Mouse (Mus musculus): ENCODE data around the gene Fam53a. TPM values are rescaled to one million over a fixed set of nuclear protein-coding genes. Genes with fewer than 3 reads are reported as not detected.

The Fam53a gene
- polyA plus RNA-seq, 1 experiment, result 31.4 TPM

- TF ChIP-seq CEBPB (IDR thresholded peaks at IDR 0.05; ENCODE audit: low read depth), result no peak
- no peak for TF ChIP-seq CTCF (IDR thresholded peaks at IDR 0.05; ENCODE audit: control insufficient read depth, insufficient read depth, insufficient read length)
- no peak for TF ChIP-seq FOSL1 (IDR thresholded peaks at IDR 0.05; ENCODE audit: insufficient read depth, low read length, poor library complexity, severe bottlenecking)
- no peak for TF ChIP-seq USF1 (IDR thresholded peaks at IDR 0.05; ENCODE audit: low read depth)
- TF ChIP-seq MYOD1 (IDR thresholded peaks at IDR 0.05; ENCODE audit: control insufficient read depth, insufficient read length, low read depth), result no peak
- TF ChIP-seq MAX (IDR thresholded peaks at IDR 0.05), result no peak
- no peak for TF ChIP-seq MYOG (IDR thresholded peaks at IDR 0.05; ENCODE audit: control insufficient read depth, extremely low read depth, insufficient read length)
- H3K36me3 ChIP-seq (ENCODE audit: control insufficient read depth, insufficient read depth), result no peaks in the 10 kb centered on the region
- no peak overlapping the region for H3ac ChIP-seq (ENCODE audit: control insufficient read depth, insufficient read length, low read depth)
- H3K79me2 ChIP-seq (ENCODE audit: control insufficient read depth, insufficient read depth), result no peaks in the 10 kb centered on the region
- peaks cover 5% of the 10 kb centered on the region for H3K27me3 ChIP-seq (ENCODE audit: control insufficient read depth, insufficient read depth, insufficient read length)
- H3K79me3 ChIP-seq (ENCODE audit: low read depth), result no peaks in the 10 kb centered on the region
- no peak overlapping the region for H3K4me3 ChIP-seq (ENCODE audit: insufficient read depth, poor library complexity, severe bottlenecking)
These were observed 35.8 kb downstream of the Fam53a start for GRCm38 (mm10) chr5:33593620-33594019.

DNA sequence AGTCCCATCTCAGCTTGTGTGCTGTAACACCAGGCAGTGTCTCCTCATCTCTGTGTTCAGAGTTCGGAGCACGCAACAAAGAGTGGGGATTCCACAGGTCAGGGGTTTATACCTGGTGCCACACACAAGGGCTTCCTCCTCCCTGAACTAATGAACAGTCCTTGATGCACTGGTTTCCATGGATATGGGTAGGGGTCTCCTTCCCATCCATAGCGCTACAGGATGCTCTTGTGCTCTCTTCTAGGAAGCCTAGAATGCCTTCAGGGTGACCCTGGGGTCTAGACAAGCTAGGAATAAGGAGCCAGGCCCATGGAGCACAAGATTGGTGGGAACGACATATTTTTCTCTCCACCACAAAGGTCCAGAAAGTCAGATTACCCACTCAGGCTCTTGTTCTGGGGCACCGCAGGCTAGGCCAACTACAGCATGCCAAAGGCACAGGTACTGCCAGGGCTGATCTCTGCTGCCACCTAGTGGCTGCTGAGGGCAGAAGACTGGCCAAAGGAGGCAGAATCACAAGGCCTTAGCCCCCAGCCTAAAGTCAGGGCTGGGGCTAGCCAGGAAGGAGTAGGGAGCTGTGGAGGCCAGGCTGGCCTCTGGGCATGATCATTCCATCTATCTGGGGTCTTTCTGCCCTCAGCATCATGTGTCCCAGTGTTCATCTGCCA, 40.1 kb downstream of the Fam53a start:
- no peak overlapping the region for H3ac ChIP-seq (ENCODE audit: control insufficient read depth, insufficient read length, low read depth)
- TF ChIP-seq USF1 (IDR thresholded peaks at IDR 0.05; ENCODE audit: low read depth) (no peak), CTCF (IDR thresholded peaks at IDR 0.05; ENCODE audit: control insufficient read depth, insufficient read depth, insufficient read length) (peak; percentile 91), MYOD1 (IDR thresholded peaks at IDR 0.05; ENCODE audit: control insufficient read depth, insufficient read length, low read depth) (no peak), FOSL1 (IDR thresholded peaks at IDR 0.05; ENCODE audit: insufficient read depth, low read length, poor library complexity, severe bottlenecking) (no peak)
- no peaks in the 10 kb centered on the region for H3K79me2 ChIP-seq (ENCODE audit: control insufficient read depth, insufficient read depth)
- no peaks in the 10 kb centered on the region for H3K79me3 ChIP-seq (ENCODE audit: low read depth)
- no peak overlapping the region for H3K4me3 ChIP-seq (ENCODE audit: insufficient read depth, poor library complexity, severe bottlenecking)
- no peaks in the 10 kb centered on the region for H3K36me3 ChIP-seq (ENCODE audit: control insufficient read depth, insufficient read depth)
- H3K27me3 ChIP-seq (ENCODE audit: control insufficient read depth, insufficient read depth, insufficient read length), result peaks cover 31% of the 10 kb centered on the region

DNA sequence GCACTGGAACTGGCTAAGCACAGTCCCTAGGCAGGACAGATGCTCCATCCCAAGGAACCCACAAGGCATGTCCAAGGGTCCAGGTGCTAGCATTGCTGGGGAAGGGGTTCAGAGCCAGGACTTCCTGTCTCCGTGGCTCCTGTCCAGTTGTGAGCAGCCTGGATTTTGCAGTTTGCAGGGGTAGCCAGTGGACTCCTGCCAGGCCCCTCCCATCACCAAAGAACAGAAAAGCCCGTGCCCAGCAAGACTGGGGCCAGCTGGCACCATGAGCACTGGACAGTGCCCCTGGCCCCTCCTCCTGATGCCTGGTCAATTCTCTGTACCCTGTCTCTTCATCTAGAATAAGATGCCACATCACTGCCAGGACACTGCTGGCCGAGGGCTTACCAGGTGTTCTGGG, 41.4 kb downstream of the Fam53a start:
- peaks cover 37% of the 10 kb centered on the region for H3K27me3 ChIP-seq (ENCODE audit: control insufficient read depth, insufficient read depth, insufficient read length)
- no peak for TF ChIP-seq MYOD1 (IDR thresholded peaks at IDR 0.05; ENCODE audit: control insufficient read depth, insufficient read length, low read depth)
- TF ChIP-seq MYOG (IDR thresholded peaks at IDR 0.05; ENCODE audit: control insufficient read depth, extremely low read depth, insufficient read length), result no peak
- no peak for TF ChIP-seq USF1 (IDR thresholded peaks at IDR 0.05; ENCODE audit: low read depth)
- TF ChIP-seq CEBPB (IDR thresholded peaks at IDR 0.05; ENCODE audit: low read depth), result no peak
- no peak for TF ChIP-seq CTCF (IDR thresholded peaks at IDR 0.05; ENCODE audit: control insufficient read depth, insufficient read depth, insufficient read length)
- TF ChIP-seq MAX (IDR thresholded peaks at IDR 0.05), result no peak
- no peak for TF ChIP-seq FOSL1 (IDR thresholded peaks at IDR 0.05; ENCODE audit: insufficient read depth, low read length, poor library complexity, severe bottlenecking)
- no peaks in the 10 kb centered on the region for H3K79me3 ChIP-seq (ENCODE audit: low read depth)
- no peak overlapping the region for H3ac ChIP-seq (ENCODE audit: control insufficient read depth, insufficient read length, low read depth)
- H3K36me3 ChIP-seq (ENCODE audit: control insufficient read depth, insufficient read depth), result no peaks in the 10 kb centered on the region
- no peaks in the 10 kb centered on the region for H3K79me2 ChIP-seq (ENCODE audit: control insufficient read depth, insufficient read depth)
- no peak overlapping the region for H3K4me3 ChIP-seq (ENCODE audit: insufficient read depth, poor library complexity, severe bottlenecking)

DNA sequence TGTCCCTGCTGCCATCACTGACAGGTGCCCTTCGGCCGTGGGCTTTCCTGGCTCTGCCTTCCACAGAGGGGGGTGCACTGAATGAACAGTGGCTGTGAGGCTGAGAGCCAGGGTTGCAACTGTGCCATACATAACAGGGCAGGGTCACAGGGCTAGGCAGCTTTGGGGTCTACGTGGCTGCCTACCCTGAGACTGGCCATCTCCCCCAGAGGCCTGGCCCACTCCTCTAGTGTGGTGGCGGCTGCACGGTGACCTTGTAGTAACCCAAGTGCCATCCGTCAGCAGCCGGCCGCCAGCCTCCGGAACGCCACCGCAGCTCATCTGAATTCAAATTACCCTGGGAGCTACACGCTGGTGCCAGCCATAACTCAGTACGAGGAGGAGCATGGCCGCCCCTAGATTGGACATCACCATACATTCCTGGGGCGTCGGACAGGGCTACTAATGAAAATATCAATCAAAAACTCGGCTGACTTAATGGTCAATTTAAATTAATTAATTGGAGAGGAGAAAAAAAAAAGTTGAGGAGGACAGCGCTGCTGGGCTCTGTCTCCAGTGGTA, 41.9 kb downstream of the Fam53a start:
- Histone ChIP-seq H3K79me3 (ENCODE audit: low read depth) (no peaks in the 10 kb centered on the region), H3ac (ENCODE audit: control insufficient read depth, insufficient read length, low read depth) (no peak overlapping the region), H3K79me2 (ENCODE audit: control insufficient read depth, insufficient read depth) (no peaks in the 10 kb centered on the region), H3K36me3 (ENCODE audit: control insufficient read depth, insufficient read depth) (no peaks in the 10 kb centered on the region), H3K27me3 (ENCODE audit: control insufficient read depth, insufficient read depth, insufficient read length) (peaks cover 37% of the 10 kb centered on the region), H3K4me3 (ENCODE audit: insufficient read depth, poor library complexity, severe bottlenecking) (no peak overlapping the region)
- TF ChIP-seq CEBPB (IDR thresholded peaks at IDR 0.05; ENCODE audit: low read depth) (no peak), MYOD1 (IDR thresholded peaks at IDR 0.05; ENCODE audit: control insufficient read depth, insufficient read length, low read depth) (no peak), MYOG (IDR thresholded peaks at IDR 0.05; ENCODE audit: control insufficient read depth, extremely low read depth, insufficient read length) (no peak), MAX (IDR thresholded peaks at IDR 0.05) (no peak), USF1 (IDR thresholded peaks at IDR 0.05; ENCODE audit: low read depth) (no peak), CTCF (IDR thresholded peaks at IDR 0.05; ENCODE audit: control insufficient read depth, insufficient read depth, insufficient read length) (no peak), FOSL1 (IDR thresholded peaks at IDR 0.05; ENCODE audit: insufficient read depth, low read length, poor library complexity, severe bottlenecking) (no peak)

DNA sequence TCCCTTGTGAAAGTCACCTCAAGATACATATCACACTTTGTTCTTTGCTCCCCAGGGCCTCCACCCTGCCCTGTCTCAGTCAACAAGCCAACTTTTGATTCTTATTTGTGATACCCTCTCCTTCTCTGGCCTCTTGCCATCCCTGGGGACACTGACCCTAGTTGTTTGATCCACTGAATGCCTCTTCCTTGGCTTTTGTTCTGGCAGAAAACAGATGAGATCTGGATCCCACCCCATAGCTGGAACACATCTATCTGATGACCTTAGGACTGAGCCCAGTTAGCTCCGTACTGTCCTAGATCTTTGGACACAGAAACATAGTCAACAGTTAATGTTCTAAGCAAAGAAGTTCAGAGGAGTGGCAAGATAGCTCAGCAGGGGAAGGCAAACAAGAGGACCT, 49.1 kb downstream of the Fam53a start:
- no peak overlapping the region for H3K4me3 ChIP-seq (ENCODE audit: insufficient read depth, poor library complexity, severe bottlenecking)
- no peaks in the 10 kb centered on the region for H3K79me3 ChIP-seq (ENCODE audit: low read depth)
- H3K27me3 ChIP-seq (ENCODE audit: control insufficient read depth, insufficient read depth, insufficient read length), result peaks cover 29% of the 10 kb centered on the region
- no peaks in the 10 kb centered on the region for H3K36me3 ChIP-seq (ENCODE audit: control insufficient read depth, insufficient read depth)
- no peak overlapping the region for H3ac ChIP-seq (ENCODE audit: control insufficient read depth, insufficient read length, low read depth)
- H3K79me2 ChIP-seq (ENCODE audit: control insufficient read depth, insufficient read depth), result no peaks in the 10 kb centered on the region
- TF ChIP-seq CTCF (IDR thresholded peaks at IDR 0.05; ENCODE audit: control insufficient read depth, insufficient read depth, insufficient read length), result no peak
- no peak for TF ChIP-seq FOSL1 (IDR thresholded peaks at IDR 0.05; ENCODE audit: insufficient read depth, low read length, poor library complexity, severe bottlenecking)
- no peak for TF ChIP-seq MYOG (IDR thresholded peaks at IDR 0.05; ENCODE audit: control insufficient read depth, extremely low read depth, insufficient read length)

DNA sequence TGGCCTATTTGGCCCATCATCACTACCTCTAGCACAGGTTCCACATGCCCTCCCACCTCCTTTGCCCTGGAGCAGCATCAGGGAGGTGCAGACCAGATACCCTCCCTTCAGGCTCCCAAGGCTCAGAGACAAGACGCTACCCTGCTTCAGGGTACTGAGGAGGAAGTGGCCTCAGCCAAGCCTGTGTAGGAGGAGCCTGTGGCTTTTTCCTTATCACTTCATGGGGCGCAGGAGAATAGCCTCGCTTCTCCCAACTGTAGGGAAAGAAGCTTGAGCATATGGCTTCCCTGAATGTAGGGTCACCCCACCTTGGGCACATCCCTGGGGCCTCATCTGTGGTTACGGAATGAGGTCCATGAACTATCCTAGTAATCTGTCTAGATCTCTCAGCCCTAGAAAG, 55.2 kb downstream of the Fam53a start:
- no peaks in the 10 kb centered on the region for H3K36me3 ChIP-seq (ENCODE audit: control insufficient read depth, insufficient read depth)
- TF ChIP-seq FOSL1 (IDR thresholded peaks at IDR 0.05; ENCODE audit: insufficient read depth, low read length, poor library complexity, severe bottlenecking) (no peak), MAX (IDR thresholded peaks at IDR 0.05) (no peak), MYOD1 (IDR thresholded peaks at IDR 0.05; ENCODE audit: control insufficient read depth, insufficient read length, low read depth) (no peak), MYOG (IDR thresholded peaks at IDR 0.05; ENCODE audit: control insufficient read depth, extremely low read depth, insufficient read length) (no peak), USF1 (IDR thresholded peaks at IDR 0.05; ENCODE audit: low read depth) (no peak), CEBPB (IDR thresholded peaks at IDR 0.05; ENCODE audit: low read depth) (no peak), CTCF (IDR thresholded peaks at IDR 0.05; ENCODE audit: control insufficient read depth, insufficient read depth, insufficient read length) (no peak)

More for the DNA sequence above, 55.2 kb downstream of the Fam53a start:
- no peak overlapping the region for H3K4me3 ChIP-seq (ENCODE audit: insufficient read depth, poor library complexity, severe bottlenecking)
- H3K79me2 ChIP-seq (ENCODE audit: control insufficient read depth, insufficient read depth), result no peaks in the 10 kb centered on the region
- H3ac ChIP-seq (ENCODE audit: control insufficient read depth, insufficient read length, low read depth), result no peak overlapping the region
- no peaks in the 10 kb centered on the region for H3K79me3 ChIP-seq (ENCODE audit: low read depth)
- peaks cover 45% of the 10 kb centered on the region for H3K27me3 ChIP-seq (ENCODE audit: control insufficient read depth, insufficient read depth, insufficient read length)

All from C2C12 (cell line).